Mouse (Mus musculus): ENCODE measurements around the gene Adora1.
A peak's percentile ranks its signal among the peaks of the same experiment; 100 is the strongest.

The Adora1 gene

GRCm38 (mm10) chr1:134152626-134153590, 82.3 kb downstream of the Adora1 start:
- no peak for DNase-seq (ENCODE audit: low spot score)

GRCm38 (mm10) chr1:134151655-134152412, 83.4 kb downstream of the Adora1 start:
- peak; percentile 94 for DNase-seq (ENCODE audit: low spot score)

GRCm38 (mm10) chr1:134150745-134151144, 84.5 kb downstream of the Adora1 start:
- no peak for DNase-seq (ENCODE audit: low spot score)

- no peak for DNase-seq (ENCODE audit: low spot score)
Measured at GRCm38 (mm10) chr1:134150076-134150475, 85.2 kb downstream of the Adora1 start.

Data from embryo, embryonic 10 days (tissue).